Mouse (Mus musculus) gastrocnemius, adult 8-10 months (tissue): ENCODE data around the gene Eya2. TPM values are rescaled to one million over a fixed set of nuclear protein-coding genes. Genes with fewer than 3 reads are reported as not detected.
A peak's percentile ranks its signal among the peaks of the same experiment; 100 is the strongest.

Source experiments
- DNase-seq, 2 experiments: peaks; one replicate each; pipeline ENCODE4 v3.0.0; 2022; ENCODE audit warnings: low spot score in 2 of 2
- total RNA-seq, 4 experiments: library from RNA; stranded (reverse); gene quantifications; 2 replicates each; pipeline ENCODE4 v1.2.4; 2022

Gene Eya2
- total RNA-seq, 4 experiments from 2014 or later: 1.1 to 4.7 (median 1.7) TPM

DNA sequence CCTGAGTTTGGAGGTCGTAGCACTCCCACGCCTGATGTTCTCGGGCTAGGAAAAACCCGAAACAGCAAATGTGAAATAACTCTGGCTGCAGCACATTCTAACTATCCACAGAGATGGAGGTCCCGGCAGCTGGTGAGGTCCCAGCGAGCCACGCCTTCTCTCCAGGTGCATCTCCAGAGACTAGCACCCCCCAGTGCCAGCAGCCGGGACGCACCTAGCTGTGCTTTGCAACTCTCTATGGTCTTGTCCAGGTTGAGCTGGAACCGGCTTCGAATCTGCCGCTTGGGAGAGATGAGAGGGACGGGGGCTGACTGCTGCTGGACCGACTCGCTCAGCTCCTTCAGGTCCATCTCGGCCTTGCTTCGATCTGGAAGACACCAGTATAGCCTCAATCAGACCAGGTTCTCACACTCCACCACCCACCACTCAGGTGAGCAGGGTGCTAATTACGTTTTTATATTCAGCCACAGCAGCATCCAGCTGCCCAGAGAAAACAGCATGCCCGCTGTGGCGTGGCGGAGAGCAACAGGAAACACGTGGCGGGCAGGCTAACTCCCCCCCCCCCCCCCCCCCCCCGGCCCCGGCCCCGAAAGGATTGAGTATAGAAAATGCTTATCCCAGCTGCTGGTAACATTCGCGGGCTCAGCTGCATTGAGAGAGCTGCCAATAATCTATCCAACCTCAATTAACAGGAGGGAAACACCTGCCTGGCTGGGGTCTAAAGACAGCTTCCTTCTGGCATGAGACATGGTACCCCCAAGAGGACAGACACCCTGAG lies 220.5 kb downstream of the Eya2 start:
- DNase-seq: no peak

DNA sequence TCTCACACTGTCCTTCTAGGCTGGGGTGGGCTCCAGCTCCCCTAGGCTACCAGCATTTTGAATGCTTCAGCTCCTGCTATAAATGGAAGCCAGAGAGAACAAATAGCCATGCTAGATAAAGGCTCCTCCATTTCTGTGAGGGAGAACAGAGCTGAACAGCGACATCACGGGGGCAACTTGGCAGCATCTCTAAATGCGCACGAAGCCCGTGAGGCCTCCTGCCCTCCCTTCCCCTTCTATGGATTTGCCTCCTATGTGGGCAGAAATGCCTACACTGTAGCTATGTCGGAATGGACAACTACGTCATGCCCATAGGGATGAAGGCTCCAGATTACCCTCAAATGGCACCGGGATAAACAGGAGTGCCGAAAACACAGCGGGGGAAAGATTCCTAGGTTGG lies 222.6 kb downstream of the Eya2 start:
- DNase-seq: no peak

DNA sequence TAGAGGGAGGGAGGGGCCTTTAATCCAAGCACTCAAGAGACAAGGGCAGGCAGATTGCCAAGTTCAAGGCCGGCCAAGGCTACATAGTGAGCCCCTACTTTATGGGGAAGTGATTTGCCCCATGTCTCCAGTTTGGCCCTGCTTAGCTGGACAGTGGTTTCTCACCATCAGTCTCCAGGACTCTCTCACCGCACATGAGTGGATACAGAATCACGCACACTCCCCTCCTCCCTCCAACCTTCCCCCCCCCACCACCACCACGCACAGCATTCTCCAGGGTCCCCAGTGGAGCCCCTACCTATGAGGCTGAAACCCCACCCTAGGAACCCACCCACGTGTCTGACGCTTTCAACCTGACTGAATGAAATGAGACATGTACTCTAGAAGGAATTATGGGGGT lies 223.7 kb downstream of the Eya2 start:
- no peak for DNase-seq

DNA sequence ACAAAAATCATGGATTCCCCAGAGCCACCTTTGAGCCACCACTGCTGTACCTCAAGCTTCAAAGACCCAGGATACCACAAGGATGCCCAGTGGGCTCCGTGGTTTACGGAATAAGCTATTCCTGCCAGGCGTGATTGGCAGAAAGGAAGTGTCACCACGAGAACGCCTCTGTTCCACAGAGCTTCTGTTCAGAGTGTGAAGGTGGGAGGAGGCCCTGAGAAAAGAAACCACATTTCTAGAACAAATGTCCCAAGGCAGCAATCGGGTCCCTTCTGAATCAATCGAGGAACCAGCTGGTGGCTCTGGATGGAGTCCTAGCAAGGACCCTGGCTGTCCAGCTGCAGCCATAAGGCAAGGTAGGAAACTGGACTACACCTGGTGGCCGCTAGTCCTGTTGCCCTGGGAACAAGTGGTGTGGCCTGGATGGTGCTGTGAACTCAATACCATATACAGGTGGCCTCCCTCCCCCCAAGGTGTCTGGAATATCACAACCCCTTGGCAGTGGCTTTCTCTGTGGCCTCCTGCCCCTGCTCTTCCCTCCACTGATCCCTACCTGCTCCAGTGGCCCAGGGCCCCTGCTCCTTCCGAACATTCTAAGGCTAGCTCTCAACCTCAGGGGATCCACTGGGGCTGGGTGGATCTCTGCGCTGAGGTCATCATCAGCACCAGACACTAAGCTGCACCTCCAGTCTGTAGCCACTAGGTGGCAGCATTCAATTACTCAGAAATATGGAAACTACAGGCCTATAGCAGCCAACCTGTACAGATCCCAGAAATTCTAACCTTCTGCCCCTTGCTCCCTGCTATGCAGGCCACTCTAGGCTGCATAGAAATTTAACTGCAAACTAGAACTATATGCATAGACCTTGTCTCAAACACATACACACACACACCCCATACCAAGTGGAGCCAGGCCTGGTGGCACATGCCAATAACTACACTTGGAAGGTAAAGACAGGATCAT lies 224.4 kb downstream of the Eya2 start:
- peak; percentile 59 for DNase-seq

DNA sequence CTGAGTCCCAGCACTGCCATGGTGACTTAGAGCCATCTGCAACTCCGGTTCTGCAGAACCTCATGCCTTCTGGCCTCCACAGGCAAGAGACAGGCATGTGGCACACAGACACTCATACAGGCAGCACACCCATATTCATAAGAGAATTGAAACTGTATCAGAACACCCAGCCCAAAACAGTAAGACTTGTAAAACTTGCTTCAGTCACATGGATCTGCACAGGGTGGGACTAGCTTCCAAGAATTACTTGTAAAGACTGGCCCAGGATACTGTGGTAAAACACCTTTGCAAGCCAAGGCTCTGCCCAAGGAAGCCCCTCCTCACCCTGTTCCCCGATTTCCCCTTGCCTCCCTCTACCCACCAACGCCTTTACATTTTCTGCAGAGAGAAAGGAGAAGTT lies 225.2 kb downstream of the Eya2 start:
- no peak for DNase-seq

DNA sequence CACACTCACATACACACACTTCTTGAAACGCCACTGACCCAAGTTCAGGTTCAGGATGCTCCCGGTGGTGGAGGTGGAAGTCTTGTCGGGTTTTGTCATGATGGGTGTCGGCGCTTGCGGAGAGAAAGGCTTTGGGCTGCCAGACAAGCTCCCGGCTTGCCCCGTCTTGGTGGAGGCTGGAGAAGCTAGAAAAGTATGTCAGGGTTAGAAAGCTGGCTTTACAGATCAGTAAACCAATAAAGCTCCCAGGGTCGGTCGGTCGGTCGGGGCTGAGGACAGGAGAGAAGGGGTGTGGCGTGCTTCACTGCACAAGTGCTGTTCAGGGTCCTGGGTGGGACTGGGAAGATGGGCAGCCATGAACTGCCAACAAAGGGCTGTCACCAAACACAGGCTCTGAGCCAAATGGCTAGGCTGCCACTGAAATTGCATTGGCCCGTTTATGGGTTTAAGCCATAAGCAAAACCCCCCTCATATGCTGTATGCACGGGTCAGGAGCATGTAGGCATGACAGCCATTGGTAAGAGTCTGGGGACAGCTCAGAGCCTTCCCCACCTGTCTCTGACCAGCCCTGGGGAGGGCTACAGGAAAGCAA lies 225.8 kb downstream of the Eya2 start:
- no peak for DNase-seq

Other genes starting within 250 kb of the Eya2 start
- not detected for gene Zfp663, start 226.3 kb upstream of the Eya2 start, total RNA-seq
- 1 to 10 TPM; 1.9 to 2.4 (median 2.2) TPM for gene Zfp334, start 206.8 kb upstream of the Eya2 start, total RNA-seq
- gene Ocstamp, start 194.6 kb upstream of the Eya2 start, total RNA-seq: under 1 TPM in 2 of 4 experiments, not detected in 2; 0.07 to 0.13 TPM
- under 1 TPM in 1 of 4 experiments, not detected in 3; 0.16 TPM for gene Slc13a3, start 121.8 kb upstream of the Eya2 start, total RNA-seq
- gene Trp53rka, start 101.7 kb upstream of the Eya2 start, total RNA-seq: 10 to 100 TPM in 3 of 4 experiments, 1 to 10 TPM in 1; 9.2 to 11.5 (median 10.4) TPM
- 1 to 10 TPM in 2 of 4 experiments, under 1 TPM in 2; 0.68 to 1.5 (median 1.0) TPM for gene Slc2a10, start 91.2 kb upstream of the Eya2 start, total RNA-seq